Mouse (Mus musculus): ENCODE results near the gene Garem2. TPM values are rescaled to one million over a fixed set of nuclear protein-coding genes. Genes with fewer than 3 reads are reported as not detected.

Gene Garem2
- total RNA-seq, 1 experiment: 1.7 TPM

GRCm38 (mm10) chr5:30115718-30116117 is 10.8 kb downstream of the Garem2 start:
- H3K4me1 ChIP-seq (ENCODE audit: control insufficient read depth in 2 of 2, insufficient read depth in 2 of 2, low read length in 2 of 2, poor library complexity in 1 of 2): peaks cover 0 to 10% of the 10 kb centered on the region in 2 experiments; a peak in 1 of 4 replicates
- no peak overlapping the region for H3K9ac ChIP-seq (ENCODE audit: insufficient read depth, low read depth, low read length, poor library complexity, severe bottlenecking)
- TF ChIP-seq HCFC1 (IDR thresholded peaks at IDR 0.05; ENCODE audit: borderline replicate concordance, insufficient read depth, low read length) (no peak), CHD2 (IDR thresholded peaks at IDR 0.05; ENCODE audit: low read depth, low read length) (no peak), ZC3H11A (IDR thresholded peaks at IDR 0.05; ENCODE audit: borderline replicate concordance, low read depth, low read length) (no peak), MAFK (IDR thresholded peaks at IDR 0.05; ENCODE audit: insufficient read depth, low read depth, low read length) (no peak), ZNF384 (IDR thresholded peaks at IDR 0.05; ENCODE audit: low read depth, low read length) (no peak)
- H3K36me3 ChIP-seq (ENCODE audit: control insufficient read depth, insufficient read depth, low read length, poor library complexity, severe bottlenecking): peaks cover 17% of the 10 kb centered on the region
- no peak for DNase-seq (ENCODE audit: low read depth, low spot score)
- no peaks in the 10 kb centered on the region for H3K9me3 ChIP-seq (ENCODE audit: control insufficient read depth, insufficient read depth, low read depth, low read length)
- H3K27ac ChIP-seq (ENCODE audit: insufficient read depth, low read depth, low read length, poor library complexity, severe bottlenecking): no peak overlapping the region
- peak overlapping the region in 1 of 2 experiments; percentile 26; a peak in 1 of 4 replicates for H3K4me3 ChIP-seq (ENCODE audit: insufficient read depth in 1 of 2, low read depth in 1 of 2, low read length in 2 of 2, poor library complexity in 1 of 2, severe bottlenecking in 1 of 2)
- in situ Hi-C loops (cut with MboI; ENCODE audit: low sequenced_read_pairs in 2 of 2, unreplicated experiment in 2 of 2): no loop called here

DNA sequence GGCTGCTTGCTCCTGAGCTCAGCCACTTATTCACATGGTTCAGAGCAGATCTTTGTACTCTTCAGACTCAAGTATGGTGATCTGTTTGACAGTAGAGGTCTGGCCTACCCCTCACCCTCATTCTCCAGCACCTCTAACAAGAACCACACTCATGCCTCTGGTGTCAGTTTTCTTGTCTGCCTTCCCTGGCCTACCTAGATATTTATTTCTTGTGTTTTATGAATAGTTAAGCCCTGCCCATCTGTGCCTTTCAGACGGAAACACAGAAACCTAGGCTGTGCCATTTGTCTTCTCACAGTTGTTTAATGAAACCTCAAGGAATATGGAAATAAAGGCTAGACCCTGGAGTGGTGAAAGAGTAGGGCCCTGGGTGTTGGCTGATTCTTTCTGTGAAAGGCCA is 13.1 kb downstream of the Garem2 start:
- DNase-seq (ENCODE audit: low read depth, low spot score): no peak
- no peaks in the 10 kb centered on the region for H3K9me3 ChIP-seq (ENCODE audit: control insufficient read depth, insufficient read depth, low read depth, low read length)
- peaks cover 0 to 7% of the 10 kb centered on the region in 2 experiments; a peak in 1 of 4 replicates for H3K4me1 ChIP-seq (ENCODE audit: control insufficient read depth in 2 of 2, insufficient read depth in 2 of 2, low read length in 2 of 2, poor library complexity in 1 of 2)
- H3K27ac ChIP-seq (ENCODE audit: insufficient read depth, low read depth, low read length, poor library complexity, severe bottlenecking): no peak overlapping the region
- TF ChIP-seq MAFK (IDR thresholded peaks at IDR 0.05; ENCODE audit: insufficient read depth, low read depth, low read length) (no peak), CHD2 (IDR thresholded peaks at IDR 0.05; ENCODE audit: low read depth, low read length) (no peak), ZC3H11A (IDR thresholded peaks at IDR 0.05; ENCODE audit: borderline replicate concordance, low read depth, low read length) (no peak), HCFC1 (IDR thresholded peaks at IDR 0.05; ENCODE audit: borderline replicate concordance, insufficient read depth, low read length) (no peak), ZNF384 (IDR thresholded peaks at IDR 0.05; ENCODE audit: low read depth, low read length) (no peak)
- H3K4me3 ChIP-seq (ENCODE audit: insufficient read depth in 1 of 2, low read depth in 1 of 2, low read length in 2 of 2, poor library complexity in 1 of 2, severe bottlenecking in 1 of 2): no peak overlapping the region
- in situ Hi-C loops (cut with MboI; ENCODE audit: low sequenced_read_pairs in 2 of 2, unreplicated experiment in 2 of 2): no loop called here
- peaks cover 31% of the 10 kb centered on the region for H3K36me3 ChIP-seq (ENCODE audit: control insufficient read depth, insufficient read depth, low read length, poor library complexity, severe bottlenecking)
- H3K9ac ChIP-seq (ENCODE audit: insufficient read depth, low read depth, low read length, poor library complexity, severe bottlenecking): no peak overlapping the region

DNA sequence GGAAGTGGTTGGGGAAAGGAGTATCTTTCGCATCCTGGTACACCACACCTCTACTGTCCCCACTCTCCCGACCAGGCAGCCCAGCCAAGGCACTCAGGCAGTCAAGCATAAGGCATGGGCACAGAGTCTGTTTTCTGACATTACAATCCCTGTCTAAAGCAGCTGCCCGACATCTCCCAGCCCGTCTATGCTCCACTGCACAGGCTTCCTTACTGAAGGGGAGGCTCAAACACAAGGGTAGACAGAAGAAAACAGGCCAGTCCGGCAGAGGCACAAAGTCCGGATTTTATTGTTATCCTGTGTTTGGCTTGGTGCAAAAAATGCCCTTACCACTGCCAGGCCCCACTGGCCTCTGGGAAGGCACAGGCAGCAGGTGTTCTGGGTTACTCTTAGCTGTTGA is 14.2 kb downstream of the Garem2 start:
- peaks cover 35% of the 10 kb centered on the region for H3K36me3 ChIP-seq (ENCODE audit: control insufficient read depth, insufficient read depth, low read length, poor library complexity, severe bottlenecking)
- in situ Hi-C loops (cut with MboI; ENCODE audit: low sequenced_read_pairs in 2 of 2, unreplicated experiment in 2 of 2): no loop called here

GRCm38 (mm10) chr5:30120106-30120505 is 15.1 kb downstream of the Garem2 start:
- TF ChIP-seq ZC3H11A (IDR thresholded peaks at IDR 0.05; ENCODE audit: borderline replicate concordance, low read depth, low read length): no peak
- no peak for TF ChIP-seq MAFK (IDR thresholded peaks at IDR 0.05; ENCODE audit: insufficient read depth, low read depth, low read length)
- TF ChIP-seq CHD2 (IDR thresholded peaks at IDR 0.05; ENCODE audit: low read depth, low read length): no peak
- no peak for TF ChIP-seq ZNF384 (IDR thresholded peaks at IDR 0.05; ENCODE audit: low read depth, low read length)
- no peak for TF ChIP-seq HCFC1 (IDR thresholded peaks at IDR 0.05; ENCODE audit: borderline replicate concordance, insufficient read depth, low read length)
- Histone ChIP-seq H3K4me1 (ENCODE audit: control insufficient read depth in 2 of 2, insufficient read depth in 2 of 2, low read length in 2 of 2, poor library complexity in 1 of 2) (peaks cover 0 to 2% of the 10 kb centered on the region in 2 experiments; a peak in 1 of 4 replicates), H3K9me3 (ENCODE audit: control insufficient read depth, insufficient read depth, low read depth, low read length) (no peaks in the 10 kb centered on the region), H3K9ac (ENCODE audit: insufficient read depth, low read depth, low read length, poor library complexity, severe bottlenecking) (no peak overlapping the region), H3K36me3 (ENCODE audit: control insufficient read depth, insufficient read depth, low read length, poor library complexity, severe bottlenecking) (peaks cover 40% of the 10 kb centered on the region), H3K27ac (ENCODE audit: insufficient read depth, low read depth, low read length, poor library complexity, severe bottlenecking) (no peak overlapping the region), H3K4me3 (ENCODE audit: insufficient read depth in 1 of 2, low read depth in 1 of 2, low read length in 2 of 2, poor library complexity in 1 of 2, severe bottlenecking in 1 of 2) (no peak overlapping the region)
- in situ Hi-C loops (cut with MboI; ENCODE audit: low sequenced_read_pairs in 2 of 2, unreplicated experiment in 2 of 2): no loop called here
- DNase-seq (ENCODE audit: low read depth, low spot score): no peak

More for the DNA sequence above, 14.2 kb downstream of the Garem2 start:
- Histone ChIP-seq H3K9ac (ENCODE audit: insufficient read depth, low read depth, low read length, poor library complexity, severe bottlenecking) (no peak overlapping the region), H3K9me3 (ENCODE audit: control insufficient read depth, insufficient read depth, low read depth, low read length) (no peaks in the 10 kb centered on the region), H3K27ac (ENCODE audit: insufficient read depth, low read depth, low read length, poor library complexity, severe bottlenecking) (no peak overlapping the region), H3K4me3 (ENCODE audit: insufficient read depth in 1 of 2, low read depth in 1 of 2, low read length in 2 of 2, poor library complexity in 1 of 2, severe bottlenecking in 1 of 2) (no peak overlapping the region), H3K4me1 (ENCODE audit: control insufficient read depth in 2 of 2, insufficient read depth in 2 of 2, low read length in 2 of 2, poor library complexity in 1 of 2) (peaks cover 0 to 2% of the 10 kb centered on the region in 2 experiments; a peak in 1 of 4 replicates)
- TF ChIP-seq ZNF384 (IDR thresholded peaks at IDR 0.05; ENCODE audit: low read depth, low read length): no peak
- no peak for TF ChIP-seq MAFK (IDR thresholded peaks at IDR 0.05; ENCODE audit: insufficient read depth, low read depth, low read length)
- no peak for TF ChIP-seq CHD2 (IDR thresholded peaks at IDR 0.05; ENCODE audit: low read depth, low read length)
- TF ChIP-seq ZC3H11A (IDR thresholded peaks at IDR 0.05; ENCODE audit: borderline replicate concordance, low read depth, low read length): no peak
- no peak for TF ChIP-seq HCFC1 (IDR thresholded peaks at IDR 0.05; ENCODE audit: borderline replicate concordance, insufficient read depth, low read length)
- DNase-seq (ENCODE audit: low read depth, low spot score): no peak
